Mouse (Mus musculus): ENCODE results near the gene Cysrt1.
A peak's percentile ranks its signal among the peaks of the same experiment; 100 is the strongest.

Cysrt1 gene

GRCm38 (mm10) chr2:25242101-25242506 is at the start of gene Cysrt1, which contains the start of gene Rnf208:
TSS of gene Cysrt1 (minus strand) at chr2:25242452.
TSS of gene Rnf208 (plus strand) at chr2:25242255.
- DNase-seq (ENCODE audit: low read depth, low spot score) = peak; percentile 53

GRCm38 (mm10) chr2:25291184-25292053 is 49.2 kb upstream of the Cysrt1 start:
- no peak for DNase-seq (ENCODE audit: low read depth, low spot score)

GRCm38 (mm10) chr2:25290816-25291130 is 48.5 kb upstream of the Cysrt1 start:
- DNase-seq (ENCODE audit: low read depth, low spot score) = peak; percentile 60

- peak; percentile 53 for DNase-seq (ENCODE audit: low read depth, low spot score)
Measured at GRCm38 (mm10) chr2:25290101-25290815, 48.0 kb upstream of the Cysrt1 start.

- DNase-seq (ENCODE audit: low read depth, low spot score) = no peak
Measured at GRCm38 (mm10) chr2:25289651-25290050, 47.4 kb upstream of the Cysrt1 start, which contains the start of gene Lrrc26. TSS of gene Lrrc26 (plus strand) at chr2:25289915.

GRCm38 (mm10) chr2:25288734-25289345 is 46.6 kb upstream of the Cysrt1 start:
- DNase-seq (ENCODE audit: low read depth, low spot score) = no peak

- no peak for DNase-seq (ENCODE audit: low read depth, low spot score)
Measured at GRCm38 (mm10) chr2:25287927-25288649, 45.8 kb upstream of the Cysrt1 start, which contains the start of gene Tmem210. TSS of gene Tmem210 (plus strand) at chr2:25288145.

- no peak for DNase-seq (ENCODE audit: low read depth, low spot score)
Measured at GRCm38 (mm10) chr2:25286837-25287636, 44.8 kb upstream of the Cysrt1 start.

- DNase-seq (ENCODE audit: low read depth, low spot score) = no peak
Measured at GRCm38 (mm10) chr2:25286314-25286713, 44.1 kb upstream of the Cysrt1 start.

GRCm38 (mm10) chr2:25285551-25285950 is 43.3 kb upstream of the Cysrt1 start:
- no peak for DNase-seq (ENCODE audit: low read depth, low spot score)

GRCm38 (mm10) chr2:25278928-25279882 is 37.0 kb upstream of the Cysrt1 start:
- DNase-seq (ENCODE audit: low read depth, low spot score) = peak; percentile 93

GRCm38 (mm10) chr2:25273010-25273409 is 30.8 kb upstream of the Cysrt1 start:
- no peak for DNase-seq (ENCODE audit: low read depth, low spot score)

GRCm38 (mm10) chr2:25272515-25272914 is 30.3 kb upstream of the Cysrt1 start:
- DNase-seq (ENCODE audit: low read depth, low spot score) = no peak

GRCm38 (mm10) chr2:25271827-25272511 is 29.7 kb upstream of the Cysrt1 start, which contains the start of the genes Ssna1 and Anapc2:
TSS of gene Ssna1 (minus strand) at chr2:25272438.
TSS of gene Anapc2 (plus strand) at chr2:25272478.
- peak; percentile 97 for DNase-seq (ENCODE audit: low read depth, low spot score)

GRCm38 (mm10) chr2:25267746-25268309 is 25.6 kb upstream of the Cysrt1 start:
- DNase-seq (ENCODE audit: low read depth, low spot score) = no peak

GRCm38 (mm10) chr2:25267241-25267640 is 25.0 kb upstream of the Cysrt1 start:
- no peak for DNase-seq (ENCODE audit: low read depth, low spot score)

- DNase-seq (ENCODE audit: low read depth, low spot score) = no peak
Measured at GRCm38 (mm10) chr2:25266720-25267119, 24.5 kb upstream of the Cysrt1 start.

GRCm38 (mm10) chr2:25265897-25266656 is 23.8 kb upstream of the Cysrt1 start:
- DNase-seq (ENCODE audit: low read depth, low spot score) = no peak
